Mouse (Mus musculus) MEL (cell line): Measurements from ENCODE around the gene Fndc1. TPM values are rescaled to one million over a fixed set of nuclear protein-coding genes. Genes with fewer than 3 reads are reported as not detected.

Experiments
- DNase-seq: peaks from one replicate; pipeline ENCODE4 v3.0.0; 2011; ENCODE audit warnings: low read depth, low spot score
- H3K27ac ChIP-seq: 2 replicates; pipeline ENCODE4 v1.5.1; 2012; ENCODE audit warnings: low read depth, mild to moderate bottlenecking, control low read depth, low read length, moderate library complexity; ENCODE audit not compliant: control insufficient read depth
- H3K27me3 ChIP-seq, 2 experiments: fragments of 150-350 bp in 1 of 2; sonication (generic) in 1 of 2; 2 replicates each; pipeline ENCODE4 v1.6.1; 2012; ENCODE audit warnings: low read length in 2 of 2, mild to moderate bottlenecking in 2 of 2, improper control_type of control experiment in 1 of 2, moderate library complexity in 1 of 2; ENCODE audit not compliant: insufficient read depth in 2 of 2, control insufficient read depth in 1 of 2
- H3K36me3 ChIP-seq, 2 experiments: 2 replicates each; pipeline ENCODE4 v1.6.1; 2012 to 2014; ENCODE audit warnings: low read length in 2 of 2, improper control_type of control experiment in 1 of 2, inconsistent platforms in 1 of 2, mild to moderate bottlenecking in 1 of 2; ENCODE audit not compliant: insufficient read depth in 2 of 2, control insufficient read depth in 1 of 2
- H3K4me1 ChIP-seq, 2 experiments: fragments of 150-350 bp in 1 of 2; sonication (generic) in 1 of 2; 2 replicates each; pipeline ENCODE4 v1.6.1; 2012; ENCODE audit warnings: low read length in 2 of 2, improper control_type of control experiment in 1 of 2, mild to moderate bottlenecking in 1 of 2; ENCODE audit not compliant: insufficient read depth in 2 of 2, control insufficient read depth in 1 of 2
- H3K4me3 ChIP-seq, 2 experiments: fragments of 150-350 bp in 1 of 2; sonication (generic) in 1 of 2; 2 replicates each; pipeline ENCODE4 v1.5.1; 2012; ENCODE audit warnings: low read depth in 2 of 2, low read length in 2 of 2, mild to moderate bottlenecking in 2 of 2, moderate library complexity in 2 of 2, control low read depth in 1 of 2, improper control_type of control experiment in 1 of 2; ENCODE audit not compliant: control insufficient read depth in 1 of 2, insufficient read depth in 1 of 2
- H3K79me2 ChIP-seq: 2 replicates; pipeline ENCODE4 v1.6.1; 2012; ENCODE audit warnings: mild to moderate bottlenecking, low read length, moderate library complexity; ENCODE audit not compliant: control insufficient read depth, poor library complexity, insufficient read depth
- H3K9ac ChIP-seq: 2 replicates; pipeline ENCODE4 v1.6.1; 2012; ENCODE audit warnings: low read depth, mild to moderate bottlenecking, control low read depth, low read length, moderate library complexity; ENCODE audit not compliant: control insufficient read depth, poor library complexity, severe bottlenecking
- H3K9me3 ChIP-seq: fragments of 150-350 bp; sonication (generic); replicated peaks from 2 replicates; pipeline ENCODE4 v1.6.1; 2012; ENCODE audit warnings: mild to moderate bottlenecking, low read length, improper control_type of control experiment, moderate library complexity; ENCODE audit not compliant: insufficient read depth
- BHLHE40 ChIP-seq: IDR thresholded peaks from 2 replicates; pipeline ENCODE4 v1.6.1; 2012; ENCODE audit warnings: low read depth, mild to moderate bottlenecking, inconsistent platforms, low read length, improper control_type of control experiment, borderline replicate concordance
- CHD1 ChIP-seq: IDR thresholded peaks from 2 replicates; pipeline ENCODE4 v1.6.1; 2012; ENCODE audit warnings: low read depth, mild to moderate bottlenecking, inconsistent platforms, low read length, improper control_type of control experiment
- CHD2 ChIP-seq: IDR thresholded peaks from 2 replicates; pipeline ENCODE4 v1.6.1; 2011; ENCODE audit warnings: low read length, improper control_type of control experiment
- CTCF ChIP-seq, 3 experiments: IDR thresholded peaks in 2 of 3; conservative IDR thresholded peaks in 1 of 3; 2 replicates each; pipeline ENCODE4 v1.5.1; 2011 to 2012; ENCODE audit warnings: low read length in 3 of 3, low read depth in 2 of 3, mild to moderate bottlenecking in 2 of 3, improper control_type of control experiment in 1 of 3, inconsistent platforms in 1 of 3, mixed read lengths in 1 of 3, moderate library complexity in 1 of 3; ENCODE audit not compliant: control insufficient read depth in 1 of 3, insufficient read depth in 1 of 3, poor library complexity in 1 of 3, severe bottlenecking in 1 of 3
- ELF1 ChIP-seq: IDR thresholded peaks from 2 replicates; pipeline ENCODE4 v1.6.1; 2014; ENCODE audit warnings: low read depth, mild to moderate bottlenecking, inconsistent platforms, low read length, improper control_type of control experiment, moderate library complexity
- EP300 ChIP-seq, 2 experiments: IDR thresholded peaks; 2 replicates each; pipeline ENCODE4 v1.6.1; 2011; ENCODE audit warnings: improper control_type of control experiment in 2 of 2, low read length in 2 of 2, low read depth in 1 of 2, mild to moderate bottlenecking in 1 of 2
- ETS1 ChIP-seq: IDR thresholded peaks from 2 replicates; pipeline ENCODE4 v1.6.1; 2012; ENCODE audit warnings: low read depth, mild to moderate bottlenecking, inconsistent platforms, low read length, improper control_type of control experiment, moderate library complexity
- GATA1 ChIP-seq: IDR thresholded peaks from 2 replicates; pipeline ENCODE4 v1.6.1; 2011; ENCODE audit warnings: low read depth, low read length, improper control_type of control experiment
- HCFC1 ChIP-seq: IDR thresholded peaks from 2 replicates; pipeline ENCODE4 v1.6.1; 2012; ENCODE audit warnings: low read depth, mild to moderate bottlenecking, inconsistent platforms, low read length, improper control_type of control experiment, moderate library complexity
- JUND ChIP-seq: IDR thresholded peaks from 2 replicates; pipeline ENCODE4 v1.6.1; 2011; ENCODE audit warnings: low read depth, mild to moderate bottlenecking, improper control_type of control experiment, low read length
- KAT2A ChIP-seq: conservative IDR thresholded peaks from 2 replicates; pipeline ENCODE4 v1.6.1; 2012; ENCODE audit warnings: low read depth, low read length, improper control_type of control experiment, inconsistent platforms
- MAX ChIP-seq: IDR thresholded peaks from 2 replicates; pipeline ENCODE4 v1.6.1; 2011; ENCODE audit warnings: low read length, improper control_type of control experiment
- MEF2A ChIP-seq: IDR thresholded peaks from 2 replicates; pipeline ENCODE4 v1.6.1; 2014; ENCODE audit warnings: low read depth, mild to moderate bottlenecking, inconsistent platforms, low read length, improper control_type of control experiment; ENCODE audit not compliant: poor library complexity, insufficient replicate concordance, severe bottlenecking; ENCODE audit errors: extremely low read depth
- MXI1 ChIP-seq: IDR thresholded peaks from 2 replicates; pipeline ENCODE4 v1.6.1; 2011; ENCODE audit warnings: mild to moderate bottlenecking, low read depth, low read length, improper control_type of control experiment
- NELFE ChIP-seq: IDR thresholded peaks from 2 replicates; pipeline ENCODE4 v1.6.1; 2011; ENCODE audit warnings: low read depth, low read length, improper control_type of control experiment
- NRF1 ChIP-seq: IDR thresholded peaks from 2 replicates; pipeline ENCODE4 v1.6.1; 2014; ENCODE audit warnings: low read depth, mild to moderate bottlenecking, inconsistent platforms, low read length, improper control_type of control experiment, moderate library complexity; ENCODE audit not compliant: poor library complexity, insufficient read depth, severe bottlenecking
- POLR2AphosphoS2 ChIP-seq: IDR thresholded peaks from 2 replicates; pipeline ENCODE4 v1.6.1; 2011; ENCODE audit warnings: low read length, improper control_type of control experiment
- POLR2AphosphoS5 ChIP-seq: IDR thresholded peaks from 2 replicates; pipeline ENCODE4 v1.6.1; 2012; ENCODE audit warnings: low read depth, borderline replicate concordance, mild to moderate bottlenecking, inconsistent platforms, low read length, moderate library complexity, mixed read lengths
- RCOR1 ChIP-seq: IDR thresholded peaks from 2 replicates; pipeline ENCODE4 v1.6.1; 2012; ENCODE audit warnings: low read depth, mild to moderate bottlenecking, inconsistent platforms, low read length, improper control_type of control experiment
- UBTF ChIP-seq: IDR thresholded peaks from 2 replicates; pipeline ENCODE4 v1.6.1; 2012; ENCODE audit warnings: low read depth, mild to moderate bottlenecking, inconsistent platforms, low read length, improper control_type of control experiment, moderate library complexity, borderline replicate concordance; ENCODE audit not compliant: insufficient read depth
- USF1 ChIP-seq: IDR thresholded peaks from 2 replicates; pipeline ENCODE4 v1.6.1; 2014; ENCODE audit warnings: low read depth, mild to moderate bottlenecking, inconsistent platforms, low read length, improper control_type of control experiment, moderate library complexity
- ZC3H11A ChIP-seq: IDR thresholded peaks from 2 replicates; pipeline ENCODE4 v1.6.1; 2012; ENCODE audit warnings: low read depth, mild to moderate bottlenecking, inconsistent platforms, low read length, improper control_type of control experiment
- ZKSCAN1 ChIP-seq: IDR thresholded peaks from 2 replicates; pipeline ENCODE4 v1.6.1; 2012; ENCODE audit warnings: low read depth, mild to moderate bottlenecking, inconsistent platforms, low read length, improper control_type of control experiment, moderate library complexity
- polyA plus RNA-seq, 2 experiments: library from polyadenylated mRNA; stranded (reverse) in 1 of 2; unstranded in 1 of 2; fragments of >175 nt in 1 of 2; fragments of >200 nt in 1 of 2; gene quantifications; 2 replicates each; pipeline versions ENCODE4 v1.2.1 to v1.2.4; 2012; ENCODE audit warnings: low replicate concordance in 2 of 2, low read depth in 1 of 2; ENCODE audit not compliant: insufficient read length in 2 of 2, insufficient read depth in 1 of 2, missing spikeins in 1 of 2
- total RNA-seq: library from RNA; depleted of rRNA; stranded (reverse); fragments of 300-350 nt; gene quantifications from 2 replicates; pipeline ENCODE4 v1.2.3, GENCODE M21; 2012

Fndc1 gene
- total and polyA plus RNA-seq, 3 experiments: 0.04 TPM; not detected in 2

- Histone ChIP-seq H3K4me1 (peaks cover 2 to 7% of the 10 kb centered on the region in 2 experiments; a peak in 3 of 4 replicates), H3K27me3 (no peaks in the 10 kb centered on the region), H3K27ac (no peak overlapping the region), H3K79me2 (no peaks in the 10 kb centered on the region), H3K9ac (no peak overlapping the region), H3K4me3 (peak overlapping the region in 1 of 2 experiments; percentile 37; a peak in 2 of 4 replicates), H3K36me3 (peaks cover 0 to 2% of the 10 kb centered on the region in 2 experiments; a peak in 1 of 4 replicates), H3K9me3 (no peaks in the 10 kb centered on the region)
- TF ChIP-seq MEF2A: no peak
- TF ChIP-seq USF1: no peak
- TF ChIP-seq NRF1: no peak
- no peak for TF ChIP-seq ETS1
- no peak for TF ChIP-seq UBTF
- TF ChIP-seq CHD2: no peak
- TF ChIP-seq BHLHE40: no peak
- no peak for TF ChIP-seq NELFE
- no peak for TF ChIP-seq MXI1
- TF ChIP-seq POLR2AphosphoS5: no peak
- TF ChIP-seq MAX: no peak
- TF ChIP-seq JUND: no peak
- no peak for TF ChIP-seq CTCF (IDR thresholded peaks at IDR 0.05 in 2 of 3, conservative IDR thresholded peaks at IDR 0.05 in 1 of 3; ENCODE audit: control insufficient read depth in 1 of 3, insufficient read depth in 1 of 3, low read depth in 2 of 3, low read length in 3 of 3, poor library complexity in 1 of 3, severe bottlenecking in 1 of 3)
- no peak for TF ChIP-seq ZKSCAN1
- no peak for TF ChIP-seq KAT2A
- no peak for TF ChIP-seq ZC3H11A
- TF ChIP-seq HCFC1: no peak
- TF ChIP-seq POLR2AphosphoS2: no peak
- TF ChIP-seq ELF1: no peak
- TF ChIP-seq EP300 (IDR thresholded peaks at IDR 0.05; ENCODE audit: low read depth in 1 of 2, low read length in 2 of 2): no peak
- peak; percentile 52 for DNase-seq
Measured at GRCm38 (mm10) chr17:7860845-7861360, 33.8 kb upstream of the Fndc1 start.

DNA sequence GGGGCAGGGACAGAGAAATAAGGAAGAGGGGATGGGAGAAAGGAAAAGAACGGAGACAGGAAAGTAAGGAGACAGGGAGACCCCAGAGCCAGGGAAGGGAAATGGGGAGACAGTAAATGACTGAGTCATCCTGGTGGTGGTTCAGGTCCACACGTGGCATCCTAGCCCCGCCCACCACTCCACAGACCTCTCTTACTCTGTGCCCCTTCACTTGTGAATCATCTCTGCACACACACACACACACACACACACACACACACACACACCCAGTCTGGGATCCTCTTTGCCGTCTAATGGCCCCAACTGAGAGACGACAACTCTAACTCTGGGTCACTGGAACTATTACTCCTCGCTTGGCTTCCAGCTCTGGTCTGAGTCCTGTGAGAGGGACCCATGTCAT, 30.6 kb upstream of the Fndc1 start:
- TF ChIP-seq GATA1 (no peak), CHD1 (no peak), RCOR1 (no peak), USF1 (no peak)
- TF ChIP-seq, all 39 proteins: peak for 0
- H3K9ac ChIP-seq: no peak overlapping the region
- no peaks in the 10 kb centered on the region for H3K79me2 ChIP-seq
- no peaks in the 10 kb centered on the region for H3K27me3 ChIP-seq
- H3K9me3 ChIP-seq: no peaks in the 10 kb centered on the region
- no peak overlapping the region for H3K27ac ChIP-seq
- peaks cover 2 to 4% of the 10 kb centered on the region in 2 experiments; a peak in 3 of 4 replicates for H3K4me1 ChIP-seq
- H3K36me3 ChIP-seq: no peaks in the 10 kb centered on the region
- H3K4me3 ChIP-seq: no peak overlapping the region
- DNase-seq: no peak
